Mouse (Mus musculus) liver, embryonic 14.5 days (tissue): ENCODE measurements at regions not wholly inside any gene's neighbourhood (a gene's known extent, or its start where the extent isn't known, plus 50 kb on each side); places are given as distances from the start of the nearest gene placed in this dataset.

Experiments used
- CTCF ChIP-seq: IDR thresholded peaks from 2 replicates; pipeline ENCODE4 v1.5.1; 2016; ENCODE audit warnings: antibody characterized with exemption, low read depth, control low read depth
- EP300 ChIP-seq: IDR thresholded peaks from 2 replicates; pipeline ENCODE4 v1.6.1; 2016; ENCODE audit warnings: antibody characterized with exemption, low read depth

DNA sequence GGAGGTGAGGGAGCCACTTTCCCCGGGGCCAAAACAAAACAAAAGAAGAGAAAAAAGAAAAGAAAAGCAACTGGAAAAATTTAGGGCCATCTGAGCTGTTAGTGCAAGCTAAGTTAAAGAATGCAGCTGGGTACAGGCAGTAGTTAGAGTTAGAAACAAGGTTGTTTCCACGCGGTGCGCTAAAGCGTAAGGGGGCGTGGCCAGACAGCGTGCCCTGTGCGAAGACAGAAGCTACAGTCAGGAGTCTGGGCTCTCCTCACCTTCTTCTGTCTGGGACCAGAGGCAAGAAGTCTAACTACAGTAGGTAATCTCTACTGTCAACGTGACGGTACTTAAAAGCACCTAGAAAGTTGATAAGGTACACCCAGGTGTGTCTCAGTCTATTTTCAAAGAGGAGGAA is 435.9 kb downstream of the Vrk1 start:
- no peak for TF ChIP-seq CTCF
- TF ChIP-seq EP300, result no peak
